Mouse (Mus musculus): ENCODE results near the gene Notch2.

DNA sequence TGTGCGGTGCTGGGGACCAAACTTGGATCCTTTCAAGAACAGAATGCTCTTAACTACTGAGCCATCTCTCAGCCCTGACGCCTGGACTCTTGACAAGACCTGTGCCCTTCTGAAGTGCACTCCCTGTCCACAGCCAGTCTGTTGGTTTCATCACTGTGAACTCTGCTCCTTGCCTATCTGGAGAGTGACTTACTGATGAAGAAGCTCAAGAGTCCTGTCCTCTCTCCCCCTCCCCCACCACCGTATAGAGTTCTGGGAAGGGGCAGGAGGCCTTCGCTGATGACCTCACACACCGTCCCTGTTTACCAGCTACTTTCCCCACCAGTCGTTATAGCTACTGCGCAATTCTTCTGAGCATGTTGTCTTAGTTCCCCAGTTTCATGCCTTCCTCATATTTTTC is 55.8 kb downstream of the Notch2 start:
- TF ChIP-seq CTCF (IDR thresholded peaks at IDR 0.05; ENCODE audit: low read depth) (no peak), EP300 (optimal IDR thresholded peaks at IDR 0.05) (no peak)

All from stomach, postnatal 0 days (tissue).